Mouse (Mus musculus) limb, embryonic 15.5 days (tissue): ENCODE measurements around the gene Socs2. TPM values are rescaled to one million over a fixed set of nuclear protein-coding genes. Genes with fewer than 3 reads are reported as not detected.

ENCODE experiments used
- ATAC-seq: fragments of 200-750 bp; cut with Nextera tagmentation; 2 replicates; pipeline ENCODE4 v1.8.0; 2017; ENCODE audit warnings: low read depth, moderate TSS enrichment; ENCODE audit not compliant: insufficient number of reproducible peaks, low FRiP score, low TSS enrichment
- H3K27ac ChIP-seq: fragments of 300-500 bp; sonication (generic); 2 replicates; pipeline ENCODE4 v1.5.1; 2015; ENCODE audit warnings: moderate library complexity, mild to moderate bottlenecking, inconsistent platforms
- H3K27me3 ChIP-seq: fragments of 300-500 bp; sonication (generic); 2 replicates; pipeline ENCODE4 v1.6.1; 2015; ENCODE audit warnings: inconsistent platforms
- H3K36me3 ChIP-seq: fragments of 300-500 bp; sonication (generic); 2 replicates; pipeline ENCODE4 v1.6.1; 2015; ENCODE audit warnings: inconsistent platforms
- H3K4me1 ChIP-seq: fragments of 300-500 bp; sonication (generic); 2 replicates; pipeline ENCODE4 v1.6.1; 2015; ENCODE audit warnings: inconsistent platforms
- H3K4me2 ChIP-seq: fragments of 300-500 bp; sonication (generic); 2 replicates; pipeline ENCODE4 v1.6.1; 2015; ENCODE audit warnings: mild to moderate bottlenecking, inconsistent platforms
- H3K4me3 ChIP-seq: fragments of 300-500 bp; sonication (generic); 2 replicates; pipeline ENCODE4 v1.5.1; 2015; ENCODE audit warnings: mild to moderate bottlenecking, inconsistent platforms
- H3K9ac ChIP-seq: fragments of 300-500 bp; sonication (generic); 2 replicates; pipeline ENCODE4 v1.6.1; 2015; ENCODE audit warnings: inconsistent platforms
- H3K9me3 ChIP-seq: fragments of 300-500 bp; sonication (generic); 2 replicates; pipeline ENCODE4 v1.6.1; 2016; ENCODE audit warnings: inconsistent platforms
- WGBS: fragments of 180-500 bp; shearing (Covaris S2); methylation state at CpG from one replicate; pipeline ENCODE4 v1.1.7; 2015; 5-methylcytosine and 5-hydroxymethylcytosine counted together
- polyA plus RNA-seq: library from polyadenylated mRNA; unstranded; fragments of >200 nt; fragmentation: Nextera tagmentation; extraction: Ambion mirVana; gene quantifications from 2 replicates; pipeline ENCODE4 v1.2.1, GENCODE M21; 2015

Gene Socs2
- polyA plus RNA-seq, 1 experiment from 2014 or later, result 49.6 TPM

- WGBS, result 84% methylated on average over 6 of the region's 6 CpGs
- ATAC-seq, result no peak
- H3K9ac ChIP-seq, result no peak overlapping the region
Measured at GRCm38 (mm10) chr10:95386527-95386926, 30.5 kb downstream of the Socs2 start.

GRCm38 (mm10) chr10:95385801-95386203 is 31.2 kb downstream of the Socs2 start:
- 51% methylated on average over 4 of the region's 4 CpGs for WGBS
- H3K4me1 ChIP-seq, result peaks cover 6% of the 10 kb centered on the region; the same call in 1 of the 2 replicates
- no peak overlapping the region for H3K27ac ChIP-seq
- H3K9me3 ChIP-seq, result no peaks in the 10 kb centered on the region
- no peak overlapping the region for H3K9ac ChIP-seq
- no peaks in the 10 kb centered on the region for H3K27me3 ChIP-seq
- H3K4me3 ChIP-seq, result no peak overlapping the region
- H3K4me2 ChIP-seq, result no peak overlapping the region
- ATAC-seq, result no peak
- H3K36me3 ChIP-seq, result no peaks in the 10 kb centered on the region

More at GRCm38 (mm10) chr10:95386527-95386926, 30.5 kb downstream of the Socs2 start:
- H3K9me3 ChIP-seq, result no peaks in the 10 kb centered on the region
- no peak overlapping the region for H3K4me3 ChIP-seq
- H3K4me1 ChIP-seq, result peaks cover 6% of the 10 kb centered on the region; the same call in 1 of the 2 replicates
- H3K36me3 ChIP-seq, result no peaks in the 10 kb centered on the region
- H3K27ac ChIP-seq, result no peak overlapping the region
- H3K4me2 ChIP-seq, result no peak overlapping the region
- no peaks in the 10 kb centered on the region for H3K27me3 ChIP-seq

- Histone ChIP-seq H3K27ac (no peak overlapping the region), H3K4me2 (no peak overlapping the region), H3K27me3 (no peaks in the 10 kb centered on the region), H3K4me1 (peaks cover 6% of the 10 kb centered on the region; the same call in 1 of the 2 replicates), H3K4me3 (no peak overlapping the region), H3K36me3 (no peaks in the 10 kb centered on the region), H3K9me3 (no peaks in the 10 kb centered on the region), H3K9ac (no peak overlapping the region)
- no peak for ATAC-seq
- WGBS, result 34% methylated on average over 1 of the region's 1 CpGs
Measured at GRCm38 (mm10) chr10:95385081-95385480, 31.9 kb downstream of the Socs2 start.

GRCm38 (mm10) chr10:95384446-95384845 is 32.5 kb downstream of the Socs2 start:
- H3K27ac ChIP-seq, result no peak overlapping the region
- H3K4me2 ChIP-seq, result no peak overlapping the region
- H3K4me1 ChIP-seq, result peaks cover 6% of the 10 kb centered on the region; the same call in 1 of the 2 replicates
- H3K9ac ChIP-seq, result no peak overlapping the region
- H3K4me3 ChIP-seq, result no peak overlapping the region
- H3K36me3 ChIP-seq, result no peaks in the 10 kb centered on the region
- 83% methylated on average over 8 of the region's 8 CpGs for WGBS
- ATAC-seq, result no peak
- no peaks in the 10 kb centered on the region for H3K27me3 ChIP-seq
- no peaks in the 10 kb centered on the region for H3K9me3 ChIP-seq

- H3K4me2 ChIP-seq, result no peak overlapping the region
- 88% methylated on average over 6 of the region's 6 CpGs for WGBS
Measured at GRCm38 (mm10) chr10:95373340-95373739, 43.6 kb downstream of the Socs2 start.

GRCm38 (mm10) chr10:95371942-95372341 is 45.0 kb downstream of the Socs2 start:
- Histone ChIP-seq H3K4me1 (no peaks in the 10 kb centered on the region), H3K9ac (no peak overlapping the region), H3K27me3 (no peaks in the 10 kb centered on the region), H3K4me2 (no peak overlapping the region), H3K36me3 (no peaks in the 10 kb centered on the region), H3K4me3 (no peak overlapping the region), H3K9me3 (no peaks in the 10 kb centered on the region), H3K27ac (no peak overlapping the region)
- ATAC-seq, result no peak
- WGBS, result 70% methylated on average over 3 of the region's 3 CpGs

More at GRCm38 (mm10) chr10:95373340-95373739, 43.6 kb downstream of the Socs2 start:
- H3K27me3 ChIP-seq, result no peaks in the 10 kb centered on the region
- ATAC-seq, result no peak
- H3K4me1 ChIP-seq, result no peaks in the 10 kb centered on the region
- H3K36me3 ChIP-seq, result no peaks in the 10 kb centered on the region
- no peak overlapping the region for H3K27ac ChIP-seq
- H3K9ac ChIP-seq, result no peak overlapping the region
- H3K4me3 ChIP-seq, result no peak overlapping the region
- no peaks in the 10 kb centered on the region for H3K9me3 ChIP-seq

- Histone ChIP-seq H3K27me3 (no peaks in the 10 kb centered on the region), H3K36me3 (no peaks in the 10 kb centered on the region), H3K4me2 (no peak overlapping the region), H3K9me3 (no peaks in the 10 kb centered on the region), H3K4me1 (no peaks in the 10 kb centered on the region), H3K4me3 (no peak overlapping the region), H3K27ac (no peak overlapping the region), H3K9ac (no peak overlapping the region)
- ATAC-seq, result no peak
Measured at GRCm38 (mm10) chr10:95369190-95369589, 47.8 kb downstream of the Socs2 start.

- Histone ChIP-seq H3K4me1 (no peaks in the 10 kb centered on the region), H3K36me3 (no peaks in the 10 kb centered on the region), H3K27me3 (no peaks in the 10 kb centered on the region), H3K4me2 (no peak overlapping the region), H3K9ac (no peak overlapping the region), H3K9me3 (no peaks in the 10 kb centered on the region), H3K27ac (no peak overlapping the region), H3K4me3 (no peak overlapping the region)
- 86% methylated on average over 14 of the region's 14 CpGs for WGBS
- no peak for ATAC-seq
Measured at GRCm38 (mm10) chr10:95368151-95368550, 48.8 kb downstream of the Socs2 start.

GRCm38 (mm10) chr10:95367661-95368089 is 49.3 kb downstream of the Socs2 start:
- no peaks in the 10 kb centered on the region for H3K9me3 ChIP-seq
- H3K4me3 ChIP-seq, result no peak overlapping the region
- no peak for ATAC-seq
- no peaks in the 10 kb centered on the region for H3K36me3 ChIP-seq
- H3K4me2 ChIP-seq, result no peak overlapping the region
- H3K27me3 ChIP-seq, result no peaks in the 10 kb centered on the region
- no peaks in the 10 kb centered on the region for H3K4me1 ChIP-seq
- WGBS, result 83% methylated on average over 9 of the region's 9 CpGs
- H3K27ac ChIP-seq, result no peak overlapping the region
- H3K9ac ChIP-seq, result no peak overlapping the region

- no peak overlapping the region for H3K4me3 ChIP-seq
- 75% methylated on average over 7 of the region's 7 CpGs for WGBS
- no peak overlapping the region for H3K4me2 ChIP-seq
- H3K27ac ChIP-seq, result no peak overlapping the region
- H3K9ac ChIP-seq, result no peak overlapping the region
- no peaks in the 10 kb centered on the region for H3K36me3 ChIP-seq
- H3K4me1 ChIP-seq, result no peaks in the 10 kb centered on the region
- H3K9me3 ChIP-seq, result no peaks in the 10 kb centered on the region
- H3K27me3 ChIP-seq, result no peaks in the 10 kb centered on the region
- ATAC-seq, result no peak
Measured at GRCm38 (mm10) chr10:95367241-95367640, 49.7 kb downstream of the Socs2 start.

GRCm38 (mm10) chr10:95362326-95362725 is 54.7 kb downstream of the Socs2 start:
- no peaks in the 10 kb centered on the region for H3K4me1 ChIP-seq
- no peaks in the 10 kb centered on the region for H3K27me3 ChIP-seq
- H3K36me3 ChIP-seq, result no peaks in the 10 kb centered on the region
- H3K4me2 ChIP-seq, result no peak overlapping the region
- H3K4me3 ChIP-seq, result no peak overlapping the region
- H3K27ac ChIP-seq, result no peak overlapping the region
- ATAC-seq, result no peak
- H3K9me3 ChIP-seq, result no peaks in the 10 kb centered on the region
- H3K9ac ChIP-seq, result no peak overlapping the region
- 22% methylated on average over 2 of the region's 2 CpGs for WGBS

- Histone ChIP-seq H3K9me3 (no peaks in the 10 kb centered on the region), H3K36me3 (no peaks in the 10 kb centered on the region), H3K27me3 (no peaks in the 10 kb centered on the region), H3K4me3 (no peak overlapping the region), H3K4me1 (no peaks in the 10 kb centered on the region), H3K27ac (no peak overlapping the region), H3K4me2 (no peak overlapping the region), H3K9ac (no peak overlapping the region)
- no peak for ATAC-seq
- WGBS, result 80% methylated on average over 12 of the region's 12 CpGs
Measured at GRCm38 (mm10) chr10:95361260-95361841, 55.6 kb downstream of the Socs2 start.

GRCm38 (mm10) chr10:95360048-95360447 is 56.9 kb downstream of the Socs2 start:
- no peaks in the 10 kb centered on the region for H3K27me3 ChIP-seq
- H3K4me3 ChIP-seq, result no peak overlapping the region
- no peak overlapping the region for H3K9ac ChIP-seq
- no peaks in the 10 kb centered on the region for H3K36me3 ChIP-seq
- no peak for ATAC-seq
- no peak overlapping the region for H3K4me2 ChIP-seq
- H3K27ac ChIP-seq, result no peak overlapping the region
- H3K4me1 ChIP-seq, result no peaks in the 10 kb centered on the region
- no peaks in the 10 kb centered on the region for H3K9me3 ChIP-seq
- 79% methylated on average over 5 of the region's 5 CpGs for WGBS
